Mouse (Mus musculus) layer of hippocampus, postnatal 25 days (tissue): ENCODE measurements around the gene Mbnl1. TPM values are rescaled to one million over a fixed set of nuclear protein-coding genes. Genes with fewer than 3 reads are reported as not detected.
"Not testable (repeated sequence)": the region's sequence is repeated elsewhere in the genome, so short reads cannot be mapped to it uniquely, and the experiment has no call there.

ENCODE experiments used
- DNase-seq, 2 experiments: peaks; one replicate each; pipeline ENCODE4 v3.0.0; 2022; ENCODE audit warnings: mixed read lengths in 2 of 2, low spot score in 1 of 2; ENCODE audit errors: extremely low spot score in 1 of 2
- total RNA-seq, 2 experiments: library from RNA; stranded (reverse); gene quantifications; 2 replicates each; pipeline ENCODE4 v1.2.3; 2021

The Mbnl1 gene
- total RNA-seq: 100 to 1,000 TPM; 113 to 125 TPM

- no peak for DNase-seq
Measured at GRCm38 (mm10) chr3:60472681-60473177, at the start of gene Mbnl1. Gene Mbnl1, plus strand, starts transcription at chr3:60472830.

GRCm38 (mm10) chr3:60424148-60424547 is 48.5 kb upstream of the Mbnl1 start:
- DNase-seq: no peak

- DNase-seq: no peak
Measured at GRCm38 (mm10) chr3:60429049-60429448, 43.6 kb upstream of the Mbnl1 start.

- no peak for DNase-seq
Measured at GRCm38 (mm10) chr3:60437254-60437653, 35.4 kb upstream of the Mbnl1 start.

GRCm38 (mm10) chr3:60437678-60438232 is 34.9 kb upstream of the Mbnl1 start:
- no peak for DNase-seq

- DNase-seq: no peak
Measured at GRCm38 (mm10) chr3:60438715-60439114, 33.9 kb upstream of the Mbnl1 start.

- no peak for DNase-seq
Measured at GRCm38 (mm10) chr3:60461828-60462521, 10.7 kb upstream of the Mbnl1 start.

- DNase-seq: not testable (repeated sequence)
Measured at GRCm38 (mm10) chr3:60468667-60469066, 4.0 kb upstream of the Mbnl1 start.

GRCm38 (mm10) chr3:60469170-60469805 is 3.3 kb upstream of the Mbnl1 start:
- not testable (repeated sequence) for DNase-seq

GRCm38 (mm10) chr3:60472011-60472680 is 484 bp upstream of the Mbnl1 start:
- DNase-seq: no peak

- no peak for DNase-seq
Measured at GRCm38 (mm10) chr3:60473861-60474653, 1.4 kb downstream of the Mbnl1 start.

- DNase-seq: no peak
Measured at GRCm38 (mm10) chr3:60474654-60474972, 2.0 kb downstream of the Mbnl1 start.

GRCm38 (mm10) chr3:60475055-60475454 is 2.4 kb downstream of the Mbnl1 start:
- DNase-seq: no peak

- DNase-seq: no peak
Measured at GRCm38 (mm10) chr3:60476751-60477255, 4.2 kb downstream of the Mbnl1 start.

GRCm38 (mm10) chr3:60478433-60478832 is 5.8 kb downstream of the Mbnl1 start:
- no peak for DNase-seq

GRCm38 (mm10) chr3:60480716-60481115 is 8.1 kb downstream of the Mbnl1 start:
- DNase-seq: no peak

- DNase-seq: no peak
Measured at GRCm38 (mm10) chr3:60481740-60482399, 9.2 kb downstream of the Mbnl1 start.

GRCm38 (mm10) chr3:60483305-60483704 is 10.7 kb downstream of the Mbnl1 start:
- no peak for DNase-seq

- no peak for DNase-seq
Measured at GRCm38 (mm10) chr3:60485987-60486712, 13.5 kb downstream of the Mbnl1 start.
